Mouse (Mus musculus): ENCODE measurements around the gene Pfpl.

GRCm38 (mm10) chr19:12459516-12459915, 31.8 kb downstream of the Pfpl start:
- no peak for TF ChIP-seq CTCF (IDR thresholded peaks at IDR 0.05; ENCODE audit: borderline replicate concordance, insufficient read depth, low read depth, low read length)
- TF ChIP-seq POLR2A (IDR thresholded peaks at IDR 0.05; ENCODE audit: borderline replicate concordance, insufficient read depth, low read length), result no peak

Measured in cerebellum, adult 2 months (tissue).